Mouse (Mus musculus) heart, postnatal 0 days (tissue): ENCODE measurements around the gene Rrn3. TPM values are rescaled to one million over a fixed set of nuclear protein-coding genes. Genes with fewer than 3 reads are reported as not detected.
"Not testable (repeated sequence)": the region's sequence is repeated elsewhere in the genome, so short reads cannot be mapped to it uniquely, and the experiment has no call there.

Experiments
- ATAC-seq: fragments of 200-750 bp; cut with Nextera tagmentation; 2 replicates; pipeline ENCODE4 v1.8.0; 2017; ENCODE audit warnings: low read depth, moderate number of reproducible peaks, moderate library complexity; ENCODE audit not compliant: insufficient read depth
- DNase-seq: peaks from one replicate; pipeline ENCODE4 v3.0.0-alpha.2; 2016; ENCODE audit warnings: low spot score
- H3K27ac ChIP-seq: fragments of 300-500 bp; sonication (generic); 2 replicates; pipeline ENCODE4 v1.5.1; 2014; ENCODE audit warnings: low read depth, mild to moderate bottlenecking
- H3K27me3 ChIP-seq: fragments of 300-500 bp; sonication (generic); 2 replicates; pipeline ENCODE4 v1.6.1; 2014; ENCODE audit warnings: low read length, mixed read lengths; ENCODE audit not compliant: control insufficient read depth, insufficient read depth
- H3K36me3 ChIP-seq: fragments of 300-500 bp; sonication (generic); replicated peaks from 2 replicates; pipeline ENCODE4 v1.6.1; 2014; ENCODE audit warnings: low read length, mixed read lengths; ENCODE audit not compliant: control insufficient read depth, insufficient read depth
- H3K4me1 ChIP-seq: fragments of 300-500 bp; sonication (generic); 2 replicates; pipeline ENCODE4 v1.6.1; 2014; ENCODE audit warnings: antibody characterized with exemption; ENCODE audit not compliant: control insufficient read depth, insufficient read depth
- H3K4me2 ChIP-seq: fragments of 300-500 bp; sonication (generic); 2 replicates; pipeline ENCODE4 v1.6.1; 2014; ENCODE audit warnings: low read depth, mild to moderate bottlenecking, low read length, moderate library complexity
- H3K4me3 ChIP-seq: fragments of 300-500 bp; sonication (generic); 2 replicates; pipeline ENCODE4 v1.5.1; 2014; ENCODE audit warnings: low read depth, low read length
- H3K9ac ChIP-seq: fragments of 300-500 bp; sonication (generic); replicated peaks from 2 replicates; pipeline ENCODE4 v1.6.1; 2014; ENCODE audit warnings: low read depth, low read length, mixed read lengths
- H3K9me3 ChIP-seq: fragments of 300-500 bp; sonication (generic); replicated peaks from 2 replicates; pipeline ENCODE4 v1.6.1; 2016; ENCODE audit warnings: low read length; ENCODE audit not compliant: control insufficient read depth
- CTCF ChIP-seq: IDR thresholded peaks from 2 replicates; pipeline ENCODE4 v1.5.1; 2016; ENCODE audit warnings: antibody characterized with exemption, control low read depth, low read depth
- EP300 ChIP-seq: IDR thresholded peaks from 2 replicates; pipeline ENCODE4 v1.6.1; 2016; ENCODE audit warnings: antibody characterized with exemption, low read depth
- WGBS: fragments of 180-500 bp; shearing (Covaris S2); extraction: QIAGEN DNeasy Blood & Tissue Kit; methylation state at CpG from one replicate; pipeline ENCODE4 v1.1.7; 2014; 5-methylcytosine and 5-hydroxymethylcytosine counted together
- polyA plus RNA-seq: library from polyadenylated mRNA; unstranded; fragments of >200 nt; fragmentation: Nextera tagmentation; extraction: Ambion mirVana; gene quantifications from 2 replicates; pipeline ENCODE4 v1.2.1, GENCODE M21; 2015
- total RNA-seq: library from RNA; depleted of rRNA; stranded (reverse); fragments of >200 nt; gene quantifications from 2 replicates; pipeline ENCODE4 v1.2.3, GENCODE M21; 2014; ENCODE audit warnings: low replicate concordance

Gene Rrn3
- total and polyA plus RNA-seq, 2 experiments from 2014 or later, result 49.9 to 59.0 TPM

DNA sequence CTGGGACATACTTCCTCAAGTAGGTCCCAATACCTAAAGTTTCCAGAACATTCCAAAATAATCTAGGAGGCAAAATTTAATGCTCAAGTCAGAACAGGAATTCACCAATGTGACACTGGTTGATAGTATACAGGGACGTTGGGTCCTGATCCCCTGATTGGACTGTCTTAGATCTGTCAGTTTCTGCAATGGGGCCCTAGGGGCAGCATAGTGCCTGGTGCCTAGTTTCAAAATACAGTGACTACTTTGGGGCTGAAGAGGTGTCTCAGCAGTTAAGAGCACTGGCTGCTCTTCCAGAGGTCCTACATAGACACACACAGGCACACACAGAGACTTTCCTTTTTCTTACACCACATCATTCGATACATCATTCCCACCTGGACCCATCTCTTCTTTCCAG is 39.7 kb upstream of the Rrn3 start:
- ATAC-seq, result no peak
- DNase-seq, result no peak
- H3K4me1 ChIP-seq, result no peaks in the 10 kb centered on the region

DNA sequence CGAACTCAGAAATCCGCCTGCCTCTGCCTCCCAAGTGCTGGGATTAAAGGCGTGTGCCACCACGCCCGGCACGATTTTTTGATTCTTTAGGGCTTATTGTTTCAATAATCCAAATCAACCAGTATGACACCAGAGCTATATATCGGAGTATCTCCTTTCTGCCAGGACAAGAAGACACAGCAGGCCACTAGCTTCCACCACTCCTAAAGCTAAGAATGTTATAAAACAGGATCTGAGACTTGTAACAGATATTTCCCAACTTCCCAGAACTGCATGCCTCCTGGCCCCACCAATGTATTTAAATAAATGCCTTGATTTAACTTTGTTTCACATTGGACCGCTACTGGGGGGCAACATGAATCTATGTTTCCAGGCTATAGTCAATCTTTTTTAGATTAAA is 32.8 kb upstream of the Rrn3 start:
- H3K9me3 ChIP-seq, result no peaks in the 10 kb centered on the region
- no peak overlapping the region for H3K27ac ChIP-seq
- no peak overlapping the region for H3K9ac ChIP-seq
- TF ChIP-seq EP300, result no peak
- no peak for TF ChIP-seq CTCF
- no peaks in the 10 kb centered on the region for H3K4me1 ChIP-seq
- DNase-seq (no peak), ATAC-seq (no peak)
- no peak overlapping the region for H3K4me3 ChIP-seq
- no peak overlapping the region for H3K4me2 ChIP-seq
- H3K27me3 ChIP-seq, result no peaks in the 10 kb centered on the region
- 90% methylated on average over 7 of the region's 8 CpGs for WGBS
- H3K36me3 ChIP-seq, result no peaks in the 10 kb centered on the region

More for the DNA sequence above, 39.7 kb upstream of the Rrn3 start:
- WGBS, result 52% methylated on average over 2 of the region's 2 CpGs
- no peaks in the 10 kb centered on the region for H3K9me3 ChIP-seq
- no peak overlapping the region for H3K9ac ChIP-seq
- no peaks in the 10 kb centered on the region for H3K27me3 ChIP-seq
- no peak overlapping the region for H3K27ac ChIP-seq
- H3K36me3 ChIP-seq, result no peaks in the 10 kb centered on the region
- no peak overlapping the region for H3K4me3 ChIP-seq
- TF ChIP-seq EP300 (no peak), CTCF (no peak)
- no peak overlapping the region for H3K4me2 ChIP-seq

DNA sequence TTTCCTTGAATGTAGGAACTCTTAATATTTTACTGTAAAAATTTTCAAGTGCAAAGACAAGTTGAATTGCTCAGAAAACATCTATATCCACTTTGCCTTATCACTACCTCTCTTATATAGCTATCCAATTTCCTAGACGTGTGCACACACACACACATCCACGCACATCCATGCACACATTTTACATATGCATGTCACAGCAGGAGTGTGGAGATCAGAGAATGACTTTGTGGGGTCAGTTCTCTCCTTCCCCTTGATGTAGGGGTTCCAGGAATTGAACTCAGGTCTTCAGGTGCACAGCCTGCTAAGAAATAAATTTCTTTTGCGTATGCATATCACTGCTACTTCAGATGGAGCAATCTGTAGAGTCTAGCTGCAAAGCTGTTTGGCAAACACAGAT is 32.4 kb upstream of the Rrn3 start:
- 71% methylated on average over 3 of the region's 3 CpGs for WGBS
- H3K9ac ChIP-seq, result no peak overlapping the region
- no peaks in the 10 kb centered on the region for H3K4me1 ChIP-seq
- H3K27me3 ChIP-seq, result no peaks in the 10 kb centered on the region
- no peak overlapping the region for H3K4me2 ChIP-seq
- DNase-seq (no peak), ATAC-seq (no peak)
- H3K9me3 ChIP-seq, result no peaks in the 10 kb centered on the region
- no peak overlapping the region for H3K4me3 ChIP-seq
- no peak overlapping the region for H3K27ac ChIP-seq
- no peaks in the 10 kb centered on the region for H3K36me3 ChIP-seq
- no peak for TF ChIP-seq CTCF
- TF ChIP-seq EP300, result no peak

DNA sequence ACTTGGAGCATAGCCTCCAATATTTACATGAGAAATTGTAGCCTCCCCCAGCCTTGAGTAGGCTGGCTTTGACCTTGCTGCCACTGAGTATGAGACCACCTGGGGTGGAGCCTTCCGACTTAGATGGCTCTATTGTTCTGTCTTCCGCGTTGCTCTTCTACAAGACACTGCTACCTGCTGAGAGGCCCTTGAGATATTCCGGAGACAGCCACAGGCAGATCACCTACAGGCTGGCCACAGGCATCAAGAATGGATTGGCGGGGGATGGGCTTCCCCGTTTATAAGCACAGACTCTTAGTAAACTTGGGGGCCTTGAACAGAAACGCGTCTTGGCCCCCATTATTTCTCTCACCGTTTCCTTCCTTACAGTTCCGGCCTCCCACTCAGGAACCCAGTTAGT is 31.7 kb upstream of the Rrn3 start:
- not testable (repeated sequence) for H3K9ac ChIP-seq, H3K27ac ChIP-seq, H3K4me1 ChIP-seq, H3K36me3 ChIP-seq, H3K9me3 ChIP-seq, ATAC-seq, H3K27me3 ChIP-seq, H3K4me2 ChIP-seq, H3K4me3 ChIP-seq, DNase-seq
- WGBS, result 26% methylated on average over 10 of the region's 10 CpGs

DNA sequence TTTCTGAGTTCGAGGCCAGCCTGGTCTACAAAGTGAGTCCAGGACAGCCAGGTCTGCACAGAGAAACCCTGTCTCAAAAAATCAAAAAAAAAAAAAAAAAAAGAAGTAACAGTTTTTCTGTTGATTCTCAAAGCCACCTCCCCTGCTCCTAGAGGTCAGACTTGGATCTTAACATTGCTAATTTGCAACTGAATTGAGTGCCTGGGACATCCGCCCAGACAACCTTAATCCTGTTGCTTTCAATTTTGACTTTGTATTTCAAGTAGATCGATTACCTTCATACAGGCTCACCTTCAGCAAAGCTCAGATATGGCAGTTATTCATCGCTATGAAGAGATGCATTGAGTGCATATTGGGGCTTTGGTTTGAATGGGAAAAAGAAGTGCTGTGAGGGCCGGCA is 31.2 kb upstream of the Rrn3 start:
- H3K36me3 ChIP-seq, result no peaks in the 10 kb centered on the region
- H3K4me2 ChIP-seq, result no peak overlapping the region
- H3K9ac ChIP-seq, result no peak overlapping the region
- DNase-seq (no peak), ATAC-seq (no peak)
- no peak for TF ChIP-seq CTCF
- no peak for TF ChIP-seq EP300
- 57% methylated on average over 5 of the region's 5 CpGs for WGBS
- H3K4me1 ChIP-seq, result no peaks in the 10 kb centered on the region
- H3K27ac ChIP-seq, result no peak overlapping the region
- no peaks in the 10 kb centered on the region for H3K9me3 ChIP-seq
- H3K4me3 ChIP-seq, result no peak overlapping the region
- no peaks in the 10 kb centered on the region for H3K27me3 ChIP-seq

- Histone ChIP-seq H3K4me3 (no peak overlapping the region), H3K4me1 (no peaks in the 10 kb centered on the region), H3K9ac (no peak overlapping the region), H3K27ac (no peak overlapping the region), H3K9me3 (no peaks in the 10 kb centered on the region), H3K27me3 (no peaks in the 10 kb centered on the region), H3K36me3 (no peaks in the 10 kb centered on the region), H3K4me2 (no peak overlapping the region)
- DNase-seq, result no peak
- WGBS, result 52% methylated on average over 3 of the region's 3 CpGs
- no peak for TF ChIP-seq CTCF
- no peak for TF ChIP-seq EP300
- ATAC-seq, result no peak
Measured at GRCm38 (mm10) chr16:13749981-13750380, 30.5 kb upstream of the Rrn3 start.
